Mouse (Mus musculus) neural tube, embryonic 13.5 days (tissue): ENCODE measurements around the gene Oip5. TPM values are rescaled to one million over a fixed set of nuclear protein-coding genes. Genes with fewer than 3 reads are reported as not detected.

Source experiments
- ATAC-seq: fragments of 200-750 bp; cut with Nextera tagmentation; 2 replicates; pipeline ENCODE4 v1.8.0; 2017; ENCODE audit warnings: low read depth, mild to moderate bottlenecking, moderate TSS enrichment, moderate library complexity
- H3K27ac ChIP-seq: fragments of 300-500 bp; sonication (generic); replicated peaks from 2 replicates; pipeline ENCODE4 v1.5.1; 2015; ENCODE audit warnings: moderate library complexity, mild to moderate bottlenecking, inconsistent platforms
- H3K27me3 ChIP-seq: fragments of 300-500 bp; sonication (generic); 2 replicates; pipeline ENCODE4 v1.6.1; 2015; ENCODE audit warnings: mild to moderate bottlenecking, inconsistent platforms
- H3K36me3 ChIP-seq: fragments of 300-500 bp; sonication (generic); 2 replicates; pipeline ENCODE4 v1.6.1; 2015; ENCODE audit warnings: mild to moderate bottlenecking, inconsistent platforms
- H3K4me1 ChIP-seq: fragments of 300-500 bp; sonication (generic); replicated peaks from 2 replicates; pipeline ENCODE4 v1.6.1; 2015; ENCODE audit warnings: inconsistent platforms
- H3K4me2 ChIP-seq: fragments of 300-500 bp; sonication (generic); 2 replicates; pipeline ENCODE4 v1.6.1; 2015; ENCODE audit warnings: inconsistent platforms, mild to moderate bottlenecking, moderate library complexity
- H3K4me3 ChIP-seq: fragments of 300-500 bp; sonication (generic); 2 replicates; pipeline ENCODE4 v1.5.1; 2015; ENCODE audit warnings: mild to moderate bottlenecking, inconsistent platforms
- H3K9ac ChIP-seq: fragments of 300-500 bp; sonication (generic); 2 replicates; pipeline ENCODE4 v1.6.1; 2015; ENCODE audit warnings: moderate library complexity, mild to moderate bottlenecking, inconsistent platforms
- H3K9me3 ChIP-seq: fragments of 300-500 bp; sonication (generic); 2 replicates; pipeline ENCODE4 v1.6.1; 2016; ENCODE audit warnings: inconsistent platforms
- WGBS: fragments of 180-500 bp; shearing (Covaris S2); methylation state at CpG from one replicate; pipeline ENCODE4 v1.1.7; 2015; 5-methylcytosine and 5-hydroxymethylcytosine counted together
- polyA plus RNA-seq: library from polyadenylated mRNA; unstranded; fragments of >200 nt; fragmentation: Nextera tagmentation; extraction: Ambion mirVana; gene quantifications from 2 replicates; pipeline ENCODE4 v1.2.1, GENCODE M21; 2015

Oip5 gene
- polyA plus RNA-seq, 1 experiment from 2014 or later, result 5.1 TPM

DNA sequence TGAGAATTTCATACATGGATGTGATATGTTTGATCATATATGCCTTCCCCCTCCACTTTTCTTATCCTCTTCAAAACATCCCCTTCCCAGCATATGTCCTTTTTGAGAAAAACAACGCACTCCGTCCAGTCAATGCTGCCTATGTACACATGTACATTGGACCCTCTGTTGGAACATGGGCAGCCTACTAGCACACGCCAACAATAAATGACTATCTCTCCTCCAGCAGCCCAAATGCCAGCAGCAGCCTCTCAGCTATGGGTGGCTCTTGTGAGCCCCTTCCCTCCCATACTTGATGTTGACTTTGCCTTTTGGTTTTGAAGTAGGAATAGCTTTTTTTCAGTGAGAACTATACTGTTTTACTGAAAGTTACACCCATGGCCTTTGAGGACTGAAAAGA is 36.7 kb downstream of the Oip5 start:
- H3K4me2 ChIP-seq, result no peak overlapping the region
- no peaks in the 10 kb centered on the region for H3K4me1 ChIP-seq
- H3K9me3 ChIP-seq, result no peaks in the 10 kb centered on the region
- WGBS, result 96% methylated on average over 3 of the region's 3 CpGs
- H3K4me3 ChIP-seq, result no peak overlapping the region
- H3K36me3 ChIP-seq, result peaks cover 33% of the 10 kb centered on the region
- no peaks in the 10 kb centered on the region for H3K27me3 ChIP-seq
- H3K27ac ChIP-seq, result no peak overlapping the region
- ATAC-seq, result no peak
- H3K9ac ChIP-seq, result no peak overlapping the region

- no peak overlapping the region for H3K9ac ChIP-seq
- 94% methylated on average over 1 of the region's 1 CpGs for WGBS
- no peak overlapping the region for H3K27ac ChIP-seq
- H3K9me3 ChIP-seq, result no peaks in the 10 kb centered on the region
- no peak for ATAC-seq
- H3K27me3 ChIP-seq, result no peaks in the 10 kb centered on the region
- no peak overlapping the region for H3K4me3 ChIP-seq
- H3K4me1 ChIP-seq, result no peaks in the 10 kb centered on the region
- peaks cover 55% of the 10 kb centered on the region for H3K36me3 ChIP-seq
- no peak overlapping the region for H3K4me2 ChIP-seq
These were observed 45.8 kb downstream of the Oip5 start for GRCm38 (mm10) chr2:119572471-119572870.

DNA sequence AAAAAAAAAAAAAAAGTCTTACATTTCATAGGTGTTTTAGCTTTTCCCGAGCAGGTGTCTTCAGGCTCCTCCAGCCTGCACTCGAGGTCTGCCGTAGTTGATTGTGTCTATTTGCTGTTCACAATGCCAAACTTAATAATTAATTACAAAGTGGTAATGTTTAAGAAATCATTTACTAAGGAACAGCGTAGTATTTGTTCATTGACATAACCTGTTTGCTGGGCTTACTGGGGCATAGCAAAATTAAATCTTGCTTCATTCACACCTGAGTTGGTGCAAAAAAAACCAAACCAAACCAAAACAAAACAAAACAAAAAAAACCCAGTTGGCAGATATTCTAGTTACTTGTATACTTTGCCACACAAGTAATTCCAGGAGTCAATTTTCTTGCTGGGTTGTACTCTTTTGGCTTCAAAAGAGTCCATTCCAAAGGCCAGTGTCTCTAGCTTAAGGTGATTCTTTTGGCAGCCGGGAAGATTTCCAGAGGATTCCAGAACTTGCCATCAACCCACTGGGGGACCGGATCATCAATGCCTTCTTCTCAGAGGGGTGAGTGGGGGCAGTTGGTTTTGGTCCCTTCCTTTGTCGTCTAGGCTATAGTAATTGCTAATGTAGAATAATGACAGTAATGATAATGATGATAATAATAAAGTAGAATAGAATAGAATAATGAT is 52.0 kb downstream of the Oip5 start:
- Histone ChIP-seq H3K9ac (no peak overlapping the region), H3K4me1 (no peaks in the 10 kb centered on the region), H3K36me3 (peaks cover 49% of the 10 kb centered on the region), H3K27ac (no peak overlapping the region), H3K4me3 (no peak overlapping the region), H3K27me3 (no peaks in the 10 kb centered on the region), H3K9me3 (no peaks in the 10 kb centered on the region), H3K4me2 (no peak overlapping the region)
- ATAC-seq, result no peak
- 90% methylated on average over 7 of the region's 7 CpGs for WGBS

DNA sequence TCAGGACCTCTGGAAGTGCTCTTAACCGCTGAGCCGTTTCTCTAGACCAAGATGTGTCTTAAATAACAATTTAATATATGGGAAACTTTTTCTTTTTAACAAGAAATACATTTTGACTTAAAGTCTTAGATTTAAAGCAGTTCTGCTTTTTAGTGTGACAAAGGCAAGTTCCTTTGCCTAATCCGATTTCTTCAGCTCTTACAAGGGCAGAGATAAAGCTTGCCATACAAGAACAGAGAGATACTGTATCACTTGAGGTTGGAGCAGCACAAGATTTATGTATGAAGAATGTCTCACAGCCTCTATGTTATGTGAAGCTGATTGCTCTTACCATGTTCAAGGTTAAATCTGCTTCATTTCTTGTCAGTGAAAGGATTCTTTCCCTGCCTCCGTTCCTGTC is 53.0 kb downstream of the Oip5 start:
- Histone ChIP-seq H3K36me3 (peaks cover 43% of the 10 kb centered on the region), H3K4me3 (no peak overlapping the region), H3K4me1 (no peaks in the 10 kb centered on the region), H3K4me2 (no peak overlapping the region), H3K9me3 (no peaks in the 10 kb centered on the region), H3K27ac (no peak overlapping the region), H3K9ac (no peak overlapping the region), H3K27me3 (no peaks in the 10 kb centered on the region)
- WGBS, result 84% methylated on average over 4 of the region's 4 CpGs
- no peak for ATAC-seq

GRCm38 (mm10) chr2:119561794-119562193 is 56.5 kb downstream of the Oip5 start:
- H3K4me1 ChIP-seq, result no peaks in the 10 kb centered on the region
- no peak overlapping the region for H3K9ac ChIP-seq
- no peak overlapping the region for H3K4me2 ChIP-seq
- peaks cover 31% of the 10 kb centered on the region for H3K36me3 ChIP-seq
- 87% methylated on average over 3 of the region's 3 CpGs for WGBS
- no peak overlapping the region for H3K27ac ChIP-seq
- no peaks in the 10 kb centered on the region for H3K9me3 ChIP-seq
- ATAC-seq, result no peak
- H3K4me3 ChIP-seq, result no peak overlapping the region
- no peaks in the 10 kb centered on the region for H3K27me3 ChIP-seq

Other genes with a start within 250 kb of the Oip5 start
- 3.1 and 3.2 TPM in 2 replicates for gene Ino80, start 140.8 kb downstream of the Oip5 start, polyA plus RNA-seq
- 0.43 and 0.71 TPM in 2 replicates for gene Exd1, start 70.8 kb downstream of the Oip5 start, polyA plus RNA-seq
- gene Chp1, start 70.8 kb downstream of the Oip5 start, polyA plus RNA-seq, result 70.9 and 73.0 TPM in 2 replicates
- gene Nusap1, start 171 bp downstream of the Oip5 start, polyA plus RNA-seq, result 13.4 and 19.5 TPM in 2 replicates
- gene Ndufaf1, start 44.4 kb upstream of the Oip5 start, polyA plus RNA-seq, result 43.6 and 47.0 TPM in 2 replicates
- gene Rtf1, start 56.6 kb upstream of the Oip5 start, polyA plus RNA-seq, result 54.8 and 67.0 TPM in 2 replicates
- 0.28 TPM in 1 of 2 replicates, not detected in the other for gene Itpka, start 123.9 kb upstream of the Oip5 start, polyA plus RNA-seq
- gene Ltk, start 142.0 kb upstream of the Oip5 start, polyA plus RNA-seq, result 0.43 and 0.50 TPM in 2 replicates
- 18.6 and 21.0 TPM in 2 replicates for gene Rpap1, start 169.1 kb upstream of the Oip5 start, polyA plus RNA-seq
- 16.2 and 19.2 TPM in 2 replicates for gene Tyro3, start 179.3 kb upstream of the Oip5 start, polyA plus RNA-seq